Mouse (Mus musculus) liver, adult 2 months (tissue): ENCODE measurements around the gene Slc4a10.

ENCODE experiments used
- CTCF ChIP-seq: fragments of 200-500 bp; IDR thresholded peaks from 2 replicates; pipeline ENCODE4 v1.5.1; 2011; ENCODE audit warnings: low read depth, low read length, control low read depth
- POLR2A ChIP-seq: fragments of 200-500 bp; IDR thresholded peaks from 2 replicates; pipeline ENCODE4 v1.6.1; 2011; ENCODE audit warnings: low read length, control low read depth; ENCODE audit not compliant: insufficient read depth; ENCODE audit errors: extremely low read depth

GRCm38 (mm10) chr2:62285847-62286246 is 239.6 kb downstream of the Slc4a10 start:
- TF ChIP-seq CTCF: no peak
- TF ChIP-seq POLR2A: no peak
